Mouse (Mus musculus) heart, embryonic 15.5 days (tissue): ENCODE results near the gene Snx5. TPM values are rescaled to one million over a fixed set of nuclear protein-coding genes. Genes with fewer than 3 reads are reported as not detected.

Experiments
- ATAC-seq: fragments of 200-750 bp; cut with Nextera tagmentation; replicated peaks from 2 replicates; pipeline ENCODE4 v1.8.0; 2017; ENCODE audit warnings: low read depth, moderate TSS enrichment; ENCODE audit not compliant: insufficient number of reproducible peaks, insufficient read depth, low FRiP score
- H3K27ac ChIP-seq: fragments of 300-500 bp; sonication (generic); 2 replicates; pipeline ENCODE4 v1.5.1; 2015; ENCODE audit warnings: mild to moderate bottlenecking, inconsistent platforms
- H3K27me3 ChIP-seq: fragments of 300-500 bp; sonication (generic); 2 replicates; pipeline ENCODE4 v1.6.1; 2015; ENCODE audit warnings: inconsistent platforms
- H3K36me3 ChIP-seq: fragments of 300-500 bp; sonication (generic); 2 replicates; pipeline ENCODE4 v1.6.1; 2015; ENCODE audit warnings: mild to moderate bottlenecking, inconsistent platforms
- H3K4me1 ChIP-seq: fragments of 300-500 bp; sonication (generic); replicated peaks from 2 replicates; pipeline ENCODE4 v1.6.1; 2015; ENCODE audit warnings: inconsistent platforms
- H3K4me2 ChIP-seq: fragments of 300-500 bp; sonication (generic); 2 replicates; pipeline ENCODE4 v1.6.1; 2015; ENCODE audit warnings: inconsistent platforms, mild to moderate bottlenecking, moderate library complexity
- H3K4me3 ChIP-seq: fragments of 300-500 bp; sonication (generic); 2 replicates; pipeline ENCODE4 v1.5.1; 2015; ENCODE audit warnings: mild to moderate bottlenecking, inconsistent platforms
- H3K9ac ChIP-seq: fragments of 300-500 bp; sonication (generic); 2 replicates; pipeline ENCODE4 v1.6.1; 2015; ENCODE audit warnings: mild to moderate bottlenecking, inconsistent platforms
- H3K9me3 ChIP-seq: fragments of 300-500 bp; sonication (generic); replicated peaks from 2 replicates; pipeline ENCODE4 v1.6.1; 2016; ENCODE audit warnings: inconsistent platforms
- WGBS: fragments of 180-500 bp; shearing (Covaris S2); methylation state at CpG from one replicate; pipeline ENCODE4 v1.1.7; 2015; ENCODE audit warnings: mixed read lengths; 5-methylcytosine and 5-hydroxymethylcytosine counted together
- polyA plus RNA-seq: library from polyadenylated mRNA; unstranded; fragments of >200 nt; fragmentation: Nextera tagmentation; extraction: Ambion mirVana; gene quantifications from 2 replicates; pipeline ENCODE4 v1.2.1, GENCODE M21; 2015

Gene Snx5
- polyA plus RNA-seq = 78.9 and 87.9 TPM in 2 replicates

DNA sequence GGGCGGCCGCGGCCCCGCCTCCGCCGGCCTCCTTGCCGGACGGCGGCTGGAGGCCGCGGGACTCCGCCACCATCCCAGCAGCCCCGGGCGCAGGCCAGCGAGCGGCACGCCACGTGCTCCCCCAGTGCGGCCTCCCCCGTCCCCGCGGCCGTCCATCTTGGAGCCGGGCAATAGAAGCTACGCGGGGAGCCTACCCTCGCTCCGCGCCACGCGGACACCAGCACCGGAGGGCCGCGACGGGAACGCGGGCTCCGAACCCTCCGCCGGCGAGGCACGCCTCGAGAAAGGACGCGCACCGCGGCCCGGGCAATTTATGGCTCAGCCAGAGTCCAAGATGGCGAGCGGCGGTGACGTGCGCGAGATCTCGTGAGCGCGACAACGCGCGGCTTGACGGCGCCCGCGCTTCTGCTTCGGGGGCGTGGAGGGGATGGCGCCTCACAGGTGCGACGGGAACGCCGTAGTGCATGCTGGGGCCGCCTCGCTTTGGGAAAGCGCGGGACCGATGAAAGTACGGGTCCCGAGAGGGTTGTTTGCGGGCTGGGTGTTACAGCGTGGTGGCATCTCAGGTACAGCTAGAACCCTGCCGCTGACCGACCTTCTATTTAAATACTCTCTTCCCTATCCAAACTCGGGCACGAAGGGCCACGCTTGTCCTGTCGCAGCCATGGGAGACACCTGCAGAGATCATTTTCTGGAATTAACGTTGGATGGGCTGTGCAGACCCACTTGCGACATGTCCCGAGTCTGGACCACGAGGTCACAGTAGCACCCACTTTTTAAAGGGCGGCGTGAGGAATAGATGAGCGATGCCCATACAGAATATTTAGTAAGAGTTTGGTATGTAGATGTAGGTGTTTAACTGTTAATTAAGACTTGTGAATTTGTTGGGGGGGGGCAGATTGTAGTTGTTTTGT, at the start of gene Snx5, which contains the start of gene Mgme1:
Gene Snx5 (minus strand): TSS at position 400 of the 914 bp plus-strand sequence.
Gene Mgme1 (plus strand): TSS at position 157 of the 914 bp plus-strand sequence.
- Histone ChIP-seq H3K9ac (peak within 1 kb of the TSS; percentile 95), H3K27ac (peak within 1 kb of the TSS; percentile 96), H3K36me3 (0 out of 2 replicates have a peak, but pooled peaks cover 3% of the 10 kb centered on the region), H3K4me1 (peaks cover 39% of the 10 kb centered on the region), H3K4me3 (peak within 1 kb of the TSS; percentile 89), H3K9me3 (no peaks in the 10 kb centered on the region), H3K27me3 (no peaks in the 10 kb centered on the region), H3K4me2 (peak within 1 kb of the TSS; percentile 84)
- under 1% methylated on average over 83 of the region's 93 CpGs for WGBS
- peak; percentile 97 for ATAC-seq

- Histone ChIP-seq H3K9me3 (no peaks in the 10 kb centered on the region), H3K4me2 (no peak overlapping the region), H3K4me1 (no peaks in the 10 kb centered on the region), H3K27ac (no peak overlapping the region), H3K27me3 (no peaks in the 10 kb centered on the region), H3K9ac (no peak overlapping the region), H3K4me3 (no peak overlapping the region), H3K36me3 (no peaks in the 10 kb centered on the region)
- 82% methylated on average over 2 of the region's 2 CpGs for WGBS
- ATAC-seq = no peak; the same call in 1 of the 2 replicates
These were observed 40.7 kb upstream of the Snx5 start for GRCm38 (mm10) chr2:144311372-144311771.

- Histone ChIP-seq H3K27ac (no peak overlapping the region), H3K4me1 (no peaks in the 10 kb centered on the region), H3K4me2 (no peak overlapping the region), H3K27me3 (no peaks in the 10 kb centered on the region), H3K36me3 (no peaks in the 10 kb centered on the region), H3K9ac (no peak overlapping the region), H3K9me3 (no peaks in the 10 kb centered on the region), H3K4me3 (no peak overlapping the region)
- ATAC-seq = no peak
- 45% methylated on average over 5 of the region's 5 CpGs for WGBS
These were observed 39.6 kb upstream of the Snx5 start for GRCm38 (mm10) chr2:144310273-144310672.

GRCm38 (mm10) chr2:144308561-144308960, 37.9 kb upstream of the Snx5 start:
- Histone ChIP-seq H3K9ac (no peak overlapping the region), H3K4me1 (no peaks in the 10 kb centered on the region), H3K4me3 (no peak overlapping the region), H3K27me3 (no peaks in the 10 kb centered on the region), H3K36me3 (no peaks in the 10 kb centered on the region), H3K4me2 (no peak overlapping the region), H3K9me3 (no peaks in the 10 kb centered on the region), H3K27ac (no peak overlapping the region)
- 50% methylated on average over 8 of the region's 8 CpGs for WGBS
- ATAC-seq = no peak

DNA sequence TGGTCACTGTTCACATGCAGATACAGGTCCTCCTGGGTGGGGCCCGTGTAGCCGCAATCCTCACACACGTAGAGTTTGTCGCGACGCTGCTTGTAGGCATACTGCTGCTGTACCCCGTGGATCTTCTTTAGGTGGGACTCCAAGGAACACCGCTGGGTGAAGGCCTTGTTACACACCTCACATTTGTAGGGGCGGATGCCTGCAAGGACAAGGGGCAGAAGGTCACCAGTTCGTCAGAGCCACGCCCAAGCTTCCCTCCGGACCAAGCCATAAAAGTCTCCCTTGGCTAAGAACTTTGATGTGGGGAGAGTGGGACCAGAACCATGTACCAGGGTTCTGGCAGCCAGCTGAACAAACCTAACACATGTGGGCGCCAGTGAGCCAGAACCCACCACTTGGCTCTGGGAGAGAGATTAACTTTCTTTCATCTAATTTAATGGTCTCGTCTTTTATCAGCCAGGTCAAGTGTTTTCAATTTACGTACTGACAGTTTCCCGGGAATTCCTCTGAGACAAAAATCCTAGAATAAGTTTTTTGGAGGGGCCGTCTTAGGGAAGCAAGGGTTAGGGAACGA, 35.1 kb upstream of the Snx5 start:
- H3K4me1 ChIP-seq = no peaks in the 10 kb centered on the region
- H3K4me2 ChIP-seq = no peak overlapping the region
- H3K27me3 ChIP-seq = no peaks in the 10 kb centered on the region
- no peaks in the 10 kb centered on the region for H3K36me3 ChIP-seq
- 61% methylated on average over 18 of the region's 18 CpGs for WGBS
- no peak for ATAC-seq
- H3K9ac ChIP-seq = no peak overlapping the region
- H3K27ac ChIP-seq = no peak overlapping the region
- no peak overlapping the region for H3K4me3 ChIP-seq
- no peaks in the 10 kb centered on the region for H3K9me3 ChIP-seq

DNA sequence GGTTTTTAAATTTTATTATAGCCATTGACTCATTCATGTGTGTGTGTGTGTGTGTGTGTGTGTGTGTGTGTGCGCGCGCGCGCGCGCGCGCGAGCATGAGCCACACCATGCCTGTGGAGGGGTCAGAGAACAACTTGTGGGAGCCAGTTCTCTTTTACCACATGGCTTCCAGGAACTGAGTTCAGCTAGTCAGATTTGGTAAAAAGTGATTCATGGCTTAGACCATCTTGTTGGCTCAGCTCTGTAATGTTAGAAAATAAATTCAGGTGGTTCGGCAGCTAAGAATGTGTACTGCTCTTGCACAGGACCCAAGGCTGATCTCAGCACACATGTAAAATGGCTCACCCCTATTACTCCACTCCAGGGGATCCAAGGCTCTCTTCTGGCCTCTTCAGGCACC, 30.4 kb upstream of the Snx5 start:
- no peak for ATAC-seq
- Histone ChIP-seq H3K27ac (no peak overlapping the region), H3K9ac (no peak overlapping the region), H3K36me3 (no peaks in the 10 kb centered on the region), H3K4me1 (peaks cover 3% of the 10 kb centered on the region; the same call in 1 of the 2 replicates), H3K4me3 (no peak overlapping the region), H3K9me3 (no peaks in the 10 kb centered on the region), H3K4me2 (no peak overlapping the region), H3K27me3 (no peaks in the 10 kb centered on the region)
- 94% methylated on average over 11 of the region's 11 CpGs for WGBS

DNA sequence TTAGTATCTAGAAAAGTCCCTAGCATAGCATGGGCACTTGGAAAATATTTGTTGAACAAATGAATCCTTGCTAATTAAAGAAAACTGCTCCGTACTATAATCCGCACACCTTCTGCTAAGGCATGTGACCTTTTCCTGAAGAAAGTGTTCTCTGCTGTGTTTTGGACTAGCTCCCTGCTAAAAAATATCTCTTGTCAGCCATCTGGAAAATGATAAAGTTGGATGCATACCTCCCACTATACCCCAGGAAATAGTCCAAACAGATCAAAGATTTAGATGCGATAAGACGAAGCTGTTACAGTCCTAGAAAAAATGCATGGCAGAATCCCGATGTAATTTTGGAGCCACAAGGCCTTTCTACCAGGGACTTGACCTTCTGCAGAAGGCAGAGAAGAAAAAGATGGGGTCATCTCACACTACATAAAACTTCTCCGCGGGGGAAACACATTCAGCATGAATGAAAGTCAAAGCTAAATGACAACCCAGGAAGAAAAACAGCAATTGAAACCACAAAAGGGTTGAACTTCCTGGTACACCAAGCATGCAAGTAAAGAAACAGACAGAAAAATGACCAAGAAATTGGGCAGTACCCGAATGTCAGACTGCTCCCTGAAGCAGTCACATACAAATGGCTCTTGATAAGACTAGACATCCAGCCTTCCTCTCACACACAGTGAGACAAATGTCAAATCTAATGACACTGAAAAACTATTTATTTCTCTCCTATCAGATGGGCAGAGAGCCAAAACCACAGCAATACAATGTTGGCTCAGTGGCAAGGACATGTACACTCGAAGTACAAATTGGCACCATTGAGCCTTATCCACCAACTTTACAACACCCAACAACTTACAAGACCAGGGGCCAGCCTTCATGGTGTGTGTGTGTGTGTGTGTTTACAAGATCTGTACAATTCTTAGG, 29.3 kb upstream of the Snx5 start:
- H3K9me3 ChIP-seq = no peaks in the 10 kb centered on the region
- no peaks in the 10 kb centered on the region for H3K36me3 ChIP-seq
- H3K27ac ChIP-seq = no peak overlapping the region
- H3K4me2 ChIP-seq = no peak overlapping the region
- H3K27me3 ChIP-seq = no peaks in the 10 kb centered on the region
- 57% methylated on average over 9 of the region's 9 CpGs for WGBS
- peaks cover 3% of the 10 kb centered on the region; the same call in 1 of the 2 replicates for H3K4me1 ChIP-seq
- no peak overlapping the region for H3K9ac ChIP-seq
- H3K4me3 ChIP-seq = no peak overlapping the region
- ATAC-seq = no peak

DNA sequence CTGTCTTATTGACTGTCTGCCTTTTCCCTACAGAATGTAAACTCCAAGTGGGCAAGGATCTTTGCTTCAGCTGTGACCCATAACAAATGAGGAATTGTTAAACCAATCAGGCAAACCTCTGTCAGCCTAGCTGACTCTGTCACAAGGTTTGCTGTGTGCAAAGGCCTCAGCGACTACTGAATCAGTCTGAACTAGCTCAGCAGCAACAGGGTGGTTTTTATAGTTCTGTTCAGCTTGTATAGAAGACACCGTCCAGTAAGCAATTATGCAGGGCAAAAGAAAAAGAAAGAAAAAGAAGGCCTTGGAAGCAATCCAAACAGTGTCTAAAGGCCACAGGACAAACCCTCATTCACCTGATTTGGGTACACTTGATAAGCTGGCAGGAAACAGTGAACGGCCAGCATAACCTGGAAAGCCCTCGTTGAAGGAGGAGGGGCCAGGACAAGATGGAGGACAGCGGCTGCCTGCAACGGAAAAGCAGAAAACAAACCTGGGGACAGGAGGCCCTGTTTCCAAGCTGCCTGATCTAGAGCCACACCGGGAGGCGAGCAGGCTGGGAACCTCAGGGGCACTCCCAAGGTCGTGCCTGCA, 24.5 kb upstream of the Snx5 start:
- H3K36me3 ChIP-seq = no peaks in the 10 kb centered on the region
- no peak overlapping the region for H3K4me3 ChIP-seq
- H3K9me3 ChIP-seq = no peaks in the 10 kb centered on the region
- no peak overlapping the region for H3K4me2 ChIP-seq
- no peak overlapping the region for H3K27ac ChIP-seq
- no peaks in the 10 kb centered on the region for H3K27me3 ChIP-seq
- WGBS = 56% methylated on average over 9 of the region's 9 CpGs
- H3K9ac ChIP-seq = no peak overlapping the region
- no peak for ATAC-seq
- H3K4me1 ChIP-seq = peaks cover 3% of the 10 kb centered on the region; the same call in 1 of the 2 replicates

GRCm38 (mm10) chr2:144291600-144292305, 21.0 kb upstream of the Snx5 start:
- no peak overlapping the region for H3K9ac ChIP-seq
- H3K4me2 ChIP-seq = no peak overlapping the region
- no peak overlapping the region for H3K4me3 ChIP-seq
- no peaks in the 10 kb centered on the region for H3K27me3 ChIP-seq
- WGBS = 55% methylated on average over 11 of the region's 11 CpGs
- H3K9me3 ChIP-seq = no peaks in the 10 kb centered on the region
- H3K36me3 ChIP-seq = no peaks in the 10 kb centered on the region
- no peaks in the 10 kb centered on the region for H3K4me1 ChIP-seq
- no peak for ATAC-seq
- no peak overlapping the region for H3K27ac ChIP-seq

DNA sequence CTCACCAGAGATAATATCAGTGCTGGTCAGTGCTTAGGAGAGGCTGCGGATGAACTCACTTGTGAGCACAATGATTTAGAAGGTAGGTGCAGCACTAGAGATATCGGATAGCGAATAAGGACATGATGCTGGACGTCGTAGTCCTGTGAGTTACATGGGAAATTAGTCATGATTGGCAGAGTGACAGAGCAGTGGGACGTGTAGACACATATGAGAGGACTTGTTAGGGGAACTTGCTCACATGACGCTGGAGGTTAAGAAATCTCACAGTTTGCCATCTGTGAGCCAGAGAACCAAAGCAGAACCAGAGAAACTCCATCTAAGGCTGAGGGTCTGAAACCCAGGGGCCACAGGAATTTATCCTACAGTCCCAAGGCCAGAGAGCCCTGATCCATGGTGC, 19.6 kb upstream of the Snx5 start:
- Histone ChIP-seq H3K36me3 (no peaks in the 10 kb centered on the region), H3K9ac (no peak overlapping the region), H3K4me3 (no peak overlapping the region), H3K9me3 (no peaks in the 10 kb centered on the region), H3K27ac (no peak overlapping the region), H3K27me3 (no peaks in the 10 kb centered on the region), H3K4me1 (no peaks in the 10 kb centered on the region), H3K4me2 (no peak overlapping the region)
- ATAC-seq = no peak
- WGBS = 71% methylated on average over 7 of the region's 7 CpGs
